Mouse (Mus musculus) hindbrain, embryonic 14.5 days (tissue): ENCODE measurements at regions not wholly inside any gene's neighbourhood (a gene's known extent, or its start where the extent isn't known, plus 50 kb on each side); places are given as distances from the start of the nearest gene placed in this dataset.

Experiments used
- ATAC-seq: fragments of 200-750 bp; cut with Nextera tagmentation; 2 replicates; pipeline ENCODE4 v1.8.0; 2017; ENCODE audit warnings: moderate number of reproducible peaks, mild to moderate bottlenecking, moderate TSS enrichment, moderate library complexity; ENCODE audit not compliant: low FRiP score
- DNase-seq: peaks from one replicate; pipeline ENCODE4 v3.0.0-alpha.2; 2015; ENCODE audit warnings: low spot score
- H3K27ac ChIP-seq: fragments of 300-500 bp; sonication (generic); 2 replicates; pipeline ENCODE4 v1.5.1; 2014; ENCODE audit warnings: mild to moderate bottlenecking, moderate library complexity
- H3K27me3 ChIP-seq: fragments of 300-500 bp; sonication (generic); 2 replicates; pipeline ENCODE4 v1.6.1; 2014; ENCODE audit warnings: mild to moderate bottlenecking, low read length, mixed read lengths; ENCODE audit not compliant: control insufficient read depth, insufficient read depth
- H3K36me3 ChIP-seq: fragments of 300-500 bp; sonication (generic); replicated peaks from 2 replicates; pipeline ENCODE4 v1.6.1; 2014; ENCODE audit not compliant: control insufficient read depth, insufficient read depth
- H3K4me1 ChIP-seq: fragments of 300-500 bp; sonication (generic); replicated peaks from 2 replicates; pipeline ENCODE4 v1.6.1; 2014; ENCODE audit warnings: antibody characterized with exemption, low read length, mixed read lengths; ENCODE audit not compliant: control insufficient read depth, insufficient read depth
- H3K4me2 ChIP-seq: fragments of 300-500 bp; sonication (generic); replicated peaks from 2 replicates; pipeline ENCODE4 v1.6.1; 2014; ENCODE audit warnings: mild to moderate bottlenecking, moderate library complexity
- H3K4me3 ChIP-seq: fragments of 300-500 bp; sonication (generic); replicated peaks from 2 replicates; pipeline ENCODE4 v1.5.1; 2014; ENCODE audit warnings: mild to moderate bottlenecking, low read length
- H3K9ac ChIP-seq: fragments of 300-500 bp; sonication (generic); 2 replicates; pipeline ENCODE4 v1.6.1; 2014
- H3K9me3 ChIP-seq: fragments of 300-500 bp; sonication (generic); 2 replicates; pipeline ENCODE4 v1.6.1; 2016; ENCODE audit warnings: low read length; ENCODE audit not compliant: control insufficient read depth
- WGBS: fragments of 180-500 bp; shearing (Covaris S2); extraction: QIAGEN DNeasy Blood & Tissue Kit; methylation state at CpG from one replicate; pipeline ENCODE4 v1.1.7; 2014; 5-methylcytosine and 5-hydroxymethylcytosine counted together

GRCm38 (mm10) chr2:48398504-48398903, 415.4 kb upstream of the Acvr2a start:
- ATAC-seq (no peak), DNase-seq (no peak)
- Histone ChIP-seq H3K4me1 (no peaks in the 10 kb centered on the region), H3K9me3 (no peaks in the 10 kb centered on the region), H3K27ac (no peak overlapping the region), H3K36me3 (no peaks in the 10 kb centered on the region), H3K9ac (no peak overlapping the region), H3K27me3 (no peaks in the 10 kb centered on the region), H3K4me3 (no peak overlapping the region), H3K4me2 (no peak overlapping the region)
- 85% methylated on average over 1 of the region's 1 CpGs for WGBS

- ATAC-seq, result no peak
- Histone ChIP-seq H3K9ac (no peak overlapping the region), H3K27me3 (no peaks in the 10 kb centered on the region), H3K4me1 (no peaks in the 10 kb centered on the region), H3K27ac (no peak overlapping the region), H3K9me3 (no peaks in the 10 kb centered on the region), H3K4me3 (no peak overlapping the region), H3K36me3 (no peaks in the 10 kb centered on the region), H3K4me2 (no peak overlapping the region)
- 76% methylated on average over 1 of the region's 1 CpGs for WGBS
- no peak for DNase-seq
Observed at GRCm38 (mm10) chr2:48399191-48399590, 414.7 kb upstream of the Acvr2a start.

GRCm38 (mm10) chr2:48402813-48403212, 411.1 kb upstream of the Acvr2a start:
- 87% methylated on average over 2 of the region's 2 CpGs for WGBS

GRCm38 (mm10) chr2:48404460-48404859, 409.4 kb upstream of the Acvr2a start:
- no peak for ATAC-seq
- Histone ChIP-seq H3K27ac (no peak overlapping the region), H3K4me1 (no peaks in the 10 kb centered on the region), H3K9ac (no peak overlapping the region), H3K4me3 (no peak overlapping the region), H3K36me3 (no peaks in the 10 kb centered on the region), H3K27me3 (no peaks in the 10 kb centered on the region), H3K4me2 (no peak overlapping the region), H3K9me3 (no peaks in the 10 kb centered on the region)
- WGBS, result 70% methylated on average over 3 of the region's 3 CpGs
- no peak for DNase-seq

More at GRCm38 (mm10) chr2:48402813-48403212, 411.1 kb upstream of the Acvr2a start:
- Histone ChIP-seq H3K4me3 (no peak overlapping the region), H3K4me1 (no peaks in the 10 kb centered on the region), H3K27me3 (no peaks in the 10 kb centered on the region), H3K27ac (no peak overlapping the region), H3K9me3 (no peaks in the 10 kb centered on the region), H3K36me3 (no peaks in the 10 kb centered on the region), H3K4me2 (no peak overlapping the region), H3K9ac (no peak overlapping the region)
- DNase-seq, result no peak
- ATAC-seq, result no peak

- H3K36me3 ChIP-seq, result no peaks in the 10 kb centered on the region
- no peak overlapping the region for H3K27ac ChIP-seq
- DNase-seq (no peak), ATAC-seq (no peak)
- WGBS, result 90% methylated on average over 5 of the region's 5 CpGs
- no peaks in the 10 kb centered on the region for H3K27me3 ChIP-seq
- H3K9ac ChIP-seq, result no peak overlapping the region
- H3K9me3 ChIP-seq, result no peaks in the 10 kb centered on the region
- H3K4me1 ChIP-seq, result no peaks in the 10 kb centered on the region
- no peak overlapping the region for H3K4me2 ChIP-seq
- H3K4me3 ChIP-seq, result no peak overlapping the region
Observed at GRCm38 (mm10) chr2:48407876-48408275, 406.0 kb upstream of the Acvr2a start.

GRCm38 (mm10) chr2:48409876-48410275, 404.0 kb upstream of the Acvr2a start:
- no peak for ATAC-seq
- no peak for DNase-seq
- no peak overlapping the region for H3K4me2 ChIP-seq
- no peak overlapping the region for H3K4me3 ChIP-seq
- H3K9me3 ChIP-seq, result no peaks in the 10 kb centered on the region
- H3K4me1 ChIP-seq, result no peaks in the 10 kb centered on the region
- WGBS, result 90% methylated on average over 4 of the region's 4 CpGs
- H3K27ac ChIP-seq, result no peak overlapping the region
- no peak overlapping the region for H3K9ac ChIP-seq
- no peaks in the 10 kb centered on the region for H3K27me3 ChIP-seq
- no peaks in the 10 kb centered on the region for H3K36me3 ChIP-seq

- no peaks in the 10 kb centered on the region for H3K27me3 ChIP-seq
- no peak for ATAC-seq
- no peaks in the 10 kb centered on the region for H3K9me3 ChIP-seq
- H3K36me3 ChIP-seq, result no peaks in the 10 kb centered on the region
- H3K4me2 ChIP-seq, result no peak overlapping the region
- DNase-seq, result no peak
- no peak overlapping the region for H3K27ac ChIP-seq
- no peak overlapping the region for H3K9ac ChIP-seq
- H3K4me1 ChIP-seq, result no peaks in the 10 kb centered on the region
- no peak overlapping the region for H3K4me3 ChIP-seq
- WGBS, result 91% methylated on average over 1 of the region's 1 CpGs
Observed at GRCm38 (mm10) chr2:48411392-48411791, 402.5 kb upstream of the Acvr2a start.

- no peaks in the 10 kb centered on the region for H3K27me3 ChIP-seq
- ATAC-seq, result no peak
- no peaks in the 10 kb centered on the region for H3K36me3 ChIP-seq
- no peak overlapping the region for H3K9ac ChIP-seq
- DNase-seq, result no peak
- H3K4me1 ChIP-seq, result no peaks in the 10 kb centered on the region
- H3K27ac ChIP-seq, result no peak overlapping the region
- 81% methylated on average over 4 of the region's 4 CpGs for WGBS
- H3K4me3 ChIP-seq, result no peak overlapping the region
- no peaks in the 10 kb centered on the region for H3K9me3 ChIP-seq
- H3K4me2 ChIP-seq, result no peak overlapping the region
Observed at GRCm38 (mm10) chr2:48412683-48413440, 401.0 kb upstream of the Acvr2a start.

- no peaks in the 10 kb centered on the region for H3K27me3 ChIP-seq
- H3K9ac ChIP-seq, result no peak overlapping the region
- H3K9me3 ChIP-seq, result no peaks in the 10 kb centered on the region
- H3K4me3 ChIP-seq, result no peak overlapping the region
- H3K4me2 ChIP-seq, result no peak overlapping the region
- WGBS, result 29% methylated on average over 10 of the region's 10 CpGs
- no peak overlapping the region for H3K27ac ChIP-seq
- H3K36me3 ChIP-seq, result no peaks in the 10 kb centered on the region
- ATAC-seq, result no peak
- no peak for DNase-seq
- H3K4me1 ChIP-seq, result no peaks in the 10 kb centered on the region
Observed at GRCm38 (mm10) chr2:48414596-48415481, 399.1 kb upstream of the Acvr2a start.
